Mouse (Mus musculus) forebrain, embryonic 16.5 days (tissue): ENCODE data around the gene Sun1. TPM values are rescaled to one million over a fixed set of nuclear protein-coding genes. Genes with fewer than 3 reads are reported as not detected.

Experiments used
- ATAC-seq: fragments of 200-750 bp; cut with Nextera tagmentation; 2 replicates; pipeline ENCODE4 v1.8.0; 2017; ENCODE audit warnings: mild to moderate bottlenecking, moderate library complexity
- H3K27ac ChIP-seq: fragments of 300-500 bp; sonication (generic); 2 replicates; pipeline ENCODE4 v1.5.1; 2014; ENCODE audit warnings: low read length, control low read depth
- H3K27me3 ChIP-seq: fragments of 300-500 bp; sonication (generic); replicated peaks from 2 replicates; pipeline ENCODE4 v1.6.1; 2014; ENCODE audit warnings: low read length; ENCODE audit not compliant: control insufficient read depth, insufficient read depth
- H3K36me3 ChIP-seq: fragments of 300-500 bp; sonication (generic); 2 replicates; pipeline ENCODE4 v1.6.1; 2014; ENCODE audit not compliant: control insufficient read depth, insufficient read depth
- H3K4me1 ChIP-seq: fragments of 300-500 bp; sonication (generic); replicated peaks from 2 replicates; pipeline ENCODE4 v1.6.1; 2014; ENCODE audit warnings: low read length; ENCODE audit not compliant: control insufficient read depth, insufficient read depth
- H3K4me2 ChIP-seq: fragments of 300-500 bp; sonication (generic); 2 replicates; pipeline ENCODE4 v1.6.1; 2014; ENCODE audit warnings: mild to moderate bottlenecking, low read length, control low read depth
- H3K4me3 ChIP-seq: fragments of 300-500 bp; sonication (generic); replicated peaks from 2 replicates; pipeline ENCODE4 v1.5.1; 2014; ENCODE audit warnings: mild to moderate bottlenecking, low read length, control low read depth
- H3K9ac ChIP-seq: fragments of 300-500 bp; sonication (generic); replicated peaks from 2 replicates; pipeline ENCODE4 v1.6.1; 2014; ENCODE audit warnings: low read depth, low read length, control low read depth
- H3K9me3 ChIP-seq: fragments of 300-500 bp; sonication (generic); 2 replicates; pipeline ENCODE4 v1.6.1; 2016; ENCODE audit warnings: low read length; ENCODE audit not compliant: control insufficient read depth
- WGBS: fragments of 180-500 bp; shearing (Covaris S2); extraction: QIAGEN DNeasy Blood & Tissue Kit; methylation state at CpG from one replicate; pipeline ENCODE4 v1.1.7; 2014; 5-methylcytosine and 5-hydroxymethylcytosine counted together
- polyA plus RNA-seq: library from polyadenylated mRNA; unstranded; fragments of >200 nt; fragmentation: Nextera tagmentation; extraction: Ambion mirVana; gene quantifications from 2 replicates; pipeline ENCODE4 v1.2.1, GENCODE M21; 2015

Gene Sun1
- polyA plus RNA-seq, 1 experiment from 2014 or later, result 60.7 TPM

GRCm38 (mm10) chr5:139297092-139297491 lies 96.7 kb downstream of the Sun1 start:
- no peaks in the 10 kb centered on the region for H3K36me3 ChIP-seq
- H3K4me1 ChIP-seq, result no peaks in the 10 kb centered on the region
- WGBS, result 91% methylated on average over 10 of the region's 10 CpGs
- H3K27me3 ChIP-seq, result no peaks in the 10 kb centered on the region
- H3K27ac ChIP-seq, result no peak overlapping the region
- ATAC-seq, result no peak
- H3K4me2 ChIP-seq, result no peak overlapping the region
- H3K9ac ChIP-seq, result no peak overlapping the region
- no peaks in the 10 kb centered on the region for H3K9me3 ChIP-seq
- no peak overlapping the region for H3K4me3 ChIP-seq

DNA sequence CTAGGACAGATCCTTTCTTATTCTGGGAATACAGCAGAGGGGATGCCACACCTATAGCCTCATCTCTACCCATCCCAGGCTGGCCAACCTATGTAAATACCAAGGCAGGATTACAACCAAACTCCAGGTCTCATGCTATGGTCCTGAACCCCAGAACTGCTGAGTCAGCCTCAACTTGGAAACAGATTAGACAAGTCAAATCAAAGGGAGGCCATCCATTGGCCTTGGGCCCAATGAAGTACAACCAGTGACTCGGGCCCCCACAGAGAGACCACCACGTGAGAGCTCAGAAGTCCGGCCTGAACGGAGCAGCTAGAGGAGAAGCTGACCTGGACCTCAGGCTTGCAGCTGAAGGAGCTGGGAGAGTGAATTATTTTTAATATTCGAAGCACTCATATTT lies 97.3 kb downstream of the Sun1 start:
- H3K27me3 ChIP-seq, result no peaks in the 10 kb centered on the region
- no peaks in the 10 kb centered on the region for H3K36me3 ChIP-seq
- 77% methylated on average over 5 of the region's 5 CpGs for WGBS
- no peaks in the 10 kb centered on the region for H3K4me1 ChIP-seq
- no peak for ATAC-seq
- no peak overlapping the region for H3K27ac ChIP-seq
- H3K9me3 ChIP-seq, result no peaks in the 10 kb centered on the region
- H3K4me3 ChIP-seq, result no peak overlapping the region
- no peak overlapping the region for H3K9ac ChIP-seq
- no peak overlapping the region for H3K4me2 ChIP-seq

Other genes starting within 250 kb of the Sun1 start
- gene Pdgfa, start 203.3 kb upstream of the Sun1 start, polyA plus RNA-seq, result 15.5 and 19.1 TPM in 2 replicates
- gene Prkar1b, start 50.6 kb upstream of the Sun1 start, polyA plus RNA-seq, result 208 and 245 TPM in 2 replicates
- gene Dnaaf5, start 50.4 kb upstream of the Sun1 start, polyA plus RNA-seq, result 2.7 and 3.3 TPM in 2 replicates
- gene Get4, start 51.7 kb downstream of the Sun1 start, polyA plus RNA-seq, result 133 and 135 TPM in 2 replicates
- 21.5 and 35.5 TPM in 2 replicates for gene Adap1, start 125.0 kb downstream of the Sun1 start, polyA plus RNA-seq
- gene Cox19, start 150.8 kb downstream of the Sun1 start, polyA plus RNA-seq, result 90.6 and 97.9 TPM in 2 replicates
- gene Cyp2w1, start 152.0 kb downstream of the Sun1 start, polyA plus RNA-seq, result not detected in 2 replicates
- gene Gpr146, start 177.1 kb downstream of the Sun1 start, polyA plus RNA-seq, result 1.5 and 1.8 TPM in 2 replicates
- gene C130050O18Rik, start 204.6 kb downstream of the Sun1 start, polyA plus RNA-seq, result 0.21 and 0.37 TPM in 2 replicates
- 8.7 and 9.0 TPM in 2 replicates for gene Gper1, start 222.5 kb downstream of the Sun1 start, polyA plus RNA-seq